Mouse (Mus musculus) spleen, adult 2 months (tissue): ENCODE data around the gene Arf1. TPM values are rescaled to one million over a fixed set of nuclear protein-coding genes. Genes with fewer than 3 reads are reported as not detected.

ENCODE experiments used
- DNase-seq, 2 experiments: peaks; one replicate each; pipeline versions ENCODE4 v3.0.0 to v3.0.0-alpha.2; 2012 to 2021; ENCODE audit warnings: low spot score in 2 of 2, low read depth in 1 of 2
- H3K27ac ChIP-seq: fragments of 200-500 bp; 2 replicates; pipeline ENCODE4 v1.5.1; 2012; ENCODE audit warnings: low read length, inconsistent platforms; ENCODE audit not compliant: insufficient read depth
- H3K27me3 ChIP-seq: fragments of 200-500 bp; 2 replicates; pipeline ENCODE4 v1.6.1; 2012; ENCODE audit warnings: mild to moderate bottlenecking, moderate library complexity, low read length, inconsistent platforms; ENCODE audit not compliant: control insufficient read depth, insufficient read depth
- H3K36me3 ChIP-seq: fragments of 200-500 bp; 2 replicates; pipeline ENCODE4 v1.6.1; 2012; ENCODE audit warnings: mild to moderate bottlenecking, low read length, inconsistent platforms; ENCODE audit not compliant: control insufficient read depth, insufficient read depth
- H3K4me1 ChIP-seq: fragments of 200-500 bp; 2 replicates; pipeline ENCODE4 v1.6.1; 2011; ENCODE audit warnings: inconsistent platforms; ENCODE audit not compliant: control insufficient read depth, insufficient read depth, insufficient read length
- H3K4me3 ChIP-seq: fragments of 200-500 bp; 2 replicates; pipeline ENCODE4 v1.5.1; 2011; ENCODE audit warnings: mild to moderate bottlenecking, inconsistent platforms; ENCODE audit not compliant: insufficient read depth, insufficient read length; ENCODE audit errors: extremely low read depth
- CTCF ChIP-seq: fragments of 200-500 bp; IDR thresholded peaks from 2 replicates; pipeline ENCODE4 v1.5.1; 2011; ENCODE audit warnings: mild to moderate bottlenecking, inconsistent platforms; ENCODE audit not compliant: insufficient read depth, insufficient read length, insufficient replicate concordance; ENCODE audit errors: extremely low read depth
- POLR2A ChIP-seq: fragments of 200-500 bp; IDR thresholded peaks from 2 replicates; pipeline ENCODE4 v1.6.1; 2011; ENCODE audit warnings: low read depth, low read length, inconsistent platforms
- WGBS: fragments of 180-500 bp; shearing (Covaris S2); methylation state at CpG from one replicate; pipeline ENCODE4 v1.1.7; 2018; 5-methylcytosine and 5-hydroxymethylcytosine counted together
- polyA plus RNA-seq: library from polyadenylated mRNA; depleted of rRNA; stranded (reverse); fragments of >200 nt; gene quantifications from 2 replicates; pipeline ENCODE4 v1.2.3, GENCODE M21; 2012

Gene Arf1
- polyA plus RNA-seq, 1 experiment, result 252 TPM

DNA sequence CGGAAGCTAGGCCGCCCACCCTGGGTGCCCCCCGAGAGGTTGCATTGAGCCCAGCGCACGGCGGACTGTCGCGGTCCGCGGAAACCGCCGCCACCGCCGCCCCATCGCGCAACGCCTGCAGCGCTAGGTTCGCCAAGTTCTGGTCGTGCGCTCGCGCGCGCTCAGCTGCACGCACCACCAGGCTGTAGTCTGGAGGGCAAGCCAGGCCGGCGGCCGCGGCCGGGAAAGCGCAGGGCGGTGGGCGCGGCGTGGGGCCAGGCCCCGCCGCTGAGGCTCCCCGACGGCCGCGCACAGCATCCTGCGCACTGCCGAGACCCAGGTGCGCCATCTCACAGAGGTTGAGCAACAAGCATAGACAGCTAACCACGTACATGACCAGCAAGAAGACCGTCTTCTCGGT, 51.6 kb downstream of the Arf1 start:
- Histone ChIP-seq H3K27me3 (peaks cover 7% of the 10 kb centered on the region), H3K27ac (no peak overlapping the region), H3K36me3 (no peaks in the 10 kb centered on the region), H3K4me3 (no peak overlapping the region), H3K4me1 (no peaks in the 10 kb centered on the region)
- 9% methylated on average over 41 of the region's 48 CpGs for WGBS
- no peak for DNase-seq
- TF ChIP-seq CTCF (no peak), POLR2A (no peak)

DNA sequence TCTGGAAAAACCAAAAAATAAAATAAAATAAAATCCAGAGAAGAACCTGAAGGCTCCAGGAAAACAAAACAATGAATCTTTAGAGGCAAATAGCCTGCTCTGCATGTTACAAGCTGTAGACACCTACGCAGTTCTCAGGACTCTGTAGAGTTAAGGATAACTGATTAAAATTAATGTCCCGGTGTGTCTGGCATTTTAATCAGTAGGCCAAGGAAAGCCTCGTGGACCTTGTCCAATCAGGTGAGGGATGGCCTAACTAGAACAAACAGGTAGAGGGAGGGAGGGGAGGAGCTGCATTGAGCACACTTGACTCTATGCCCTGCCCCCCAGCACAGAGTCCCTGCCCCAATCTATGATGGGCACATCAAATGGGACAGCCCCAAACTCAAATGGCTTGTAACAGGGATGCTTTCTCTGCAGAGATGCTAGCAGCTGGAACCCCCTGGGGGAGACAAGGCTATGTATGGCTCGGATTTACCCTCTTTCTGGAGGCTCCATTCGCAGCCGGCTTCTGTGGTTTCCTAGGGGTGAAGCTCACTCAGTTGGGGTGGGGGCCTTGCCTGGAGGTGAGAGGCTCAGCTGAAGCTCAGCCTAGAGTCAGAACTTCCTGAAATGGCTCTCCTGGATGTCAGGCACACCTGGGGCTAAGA, 53.8 kb downstream of the Arf1 start:
- Histone ChIP-seq H3K27me3 (peaks cover 7% of the 10 kb centered on the region), H3K4me3 (no peak overlapping the region), H3K27ac (no peak overlapping the region), H3K4me1 (no peaks in the 10 kb centered on the region), H3K36me3 (no peaks in the 10 kb centered on the region)
- TF ChIP-seq CTCF (no peak), POLR2A (no peak)
- WGBS, result 62% methylated on average over 6 of the region's 6 CpGs
- no peak for DNase-seq

DNA sequence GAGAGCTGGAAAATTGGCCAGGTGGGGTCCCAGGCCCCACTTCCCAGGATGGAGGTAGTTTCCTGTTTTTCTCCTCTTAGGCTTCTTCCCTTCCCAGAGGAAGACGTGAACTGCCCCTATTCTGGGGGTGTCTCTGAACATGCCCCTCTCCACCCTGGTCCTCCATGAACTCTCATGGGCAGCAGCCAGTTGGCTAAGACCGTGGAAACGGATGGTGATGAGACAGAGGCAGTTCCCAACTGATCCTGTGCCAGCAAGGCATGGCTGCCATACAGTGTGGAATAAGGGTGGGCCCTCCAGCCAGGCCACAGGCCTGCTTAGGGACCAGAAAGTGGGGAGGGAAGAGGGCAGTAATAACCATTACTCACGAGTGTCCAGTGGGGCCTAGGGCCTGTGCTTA, 57.5 kb downstream of the Arf1 start:
- Histone ChIP-seq H3K4me3 (no peak overlapping the region), H3K27ac (no peak overlapping the region), H3K27me3 (no peaks in the 10 kb centered on the region), H3K4me1 (no peaks in the 10 kb centered on the region), H3K36me3 (no peaks in the 10 kb centered on the region)
- TF ChIP-seq POLR2A, result no peak
- DNase-seq, result no peak
- WGBS, result 81% methylated on average over 4 of the region's 4 CpGs

DNA sequence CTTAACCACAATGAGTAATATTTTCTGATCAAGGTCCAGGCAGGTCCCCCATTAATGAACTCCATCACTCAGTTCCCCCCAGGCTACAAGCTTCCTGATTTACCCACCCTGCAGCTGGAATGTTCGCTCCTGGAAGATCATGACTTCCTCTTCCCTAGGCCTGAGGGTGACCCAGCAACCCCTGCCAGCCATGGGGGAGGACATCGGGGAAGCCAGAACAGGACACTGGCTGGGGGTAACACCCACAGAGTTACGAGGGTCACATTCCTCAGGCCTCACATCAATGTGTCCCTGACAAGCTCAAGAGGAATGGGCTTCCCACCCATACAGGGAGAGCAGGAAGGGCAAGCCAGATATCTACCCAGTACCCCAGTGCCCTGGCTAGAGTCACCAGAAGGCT, 58.3 kb downstream of the Arf1 start:
- DNase-seq, result no peak
- H3K4me3 ChIP-seq, result no peak overlapping the region
- H3K36me3 ChIP-seq, result no peaks in the 10 kb centered on the region
- TF ChIP-seq CTCF (no peak), POLR2A (no peak)
- WGBS, result 87% methylated on average over 3 of the region's 3 CpGs
- H3K27ac ChIP-seq, result no peak overlapping the region
- no peaks in the 10 kb centered on the region for H3K4me1 ChIP-seq
- no peaks in the 10 kb centered on the region for H3K27me3 ChIP-seq

DNA sequence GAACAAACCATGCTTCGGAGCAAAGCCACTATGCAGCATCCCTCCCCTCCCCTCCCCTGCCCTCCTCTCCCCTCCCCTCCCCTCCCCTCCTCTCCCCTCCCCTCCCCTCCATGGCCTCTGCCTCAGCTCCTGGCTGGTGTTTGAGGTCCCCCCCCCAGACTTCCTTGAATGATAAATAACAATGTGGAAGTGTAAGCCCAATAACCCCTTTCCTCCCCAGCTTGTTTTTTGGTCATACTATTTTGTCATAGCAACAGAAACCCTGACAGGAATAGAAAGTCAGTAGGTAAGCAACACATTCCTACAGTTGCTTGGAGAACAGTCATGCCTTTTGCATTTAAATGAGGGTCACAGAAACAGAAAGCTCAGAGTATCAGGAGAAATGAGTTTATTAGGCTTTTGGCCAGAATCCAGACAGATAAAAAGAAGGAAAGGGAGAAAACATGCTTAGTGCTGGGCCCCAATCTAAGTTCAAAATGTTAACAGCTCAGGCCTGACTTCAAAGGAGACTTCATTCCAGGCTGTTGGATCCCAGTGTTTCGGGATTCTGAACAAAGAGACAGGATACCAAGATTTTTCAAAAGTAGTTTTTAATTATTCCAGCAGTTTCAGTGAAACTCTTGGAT, 62.3 kb downstream of the Arf1 start:
- no peaks in the 10 kb centered on the region for H3K27me3 ChIP-seq
- DNase-seq, result no peak
- H3K27ac ChIP-seq, result no peak overlapping the region
- no peaks in the 10 kb centered on the region for H3K36me3 ChIP-seq
- TF ChIP-seq POLR2A, result no peak
- TF ChIP-seq CTCF, result no peak
- H3K4me1 ChIP-seq, result no peaks in the 10 kb centered on the region
- H3K4me3 ChIP-seq, result no peak overlapping the region
- WGBS, result 69% methylated on average over 2 of the region's 2 CpGs

DNA sequence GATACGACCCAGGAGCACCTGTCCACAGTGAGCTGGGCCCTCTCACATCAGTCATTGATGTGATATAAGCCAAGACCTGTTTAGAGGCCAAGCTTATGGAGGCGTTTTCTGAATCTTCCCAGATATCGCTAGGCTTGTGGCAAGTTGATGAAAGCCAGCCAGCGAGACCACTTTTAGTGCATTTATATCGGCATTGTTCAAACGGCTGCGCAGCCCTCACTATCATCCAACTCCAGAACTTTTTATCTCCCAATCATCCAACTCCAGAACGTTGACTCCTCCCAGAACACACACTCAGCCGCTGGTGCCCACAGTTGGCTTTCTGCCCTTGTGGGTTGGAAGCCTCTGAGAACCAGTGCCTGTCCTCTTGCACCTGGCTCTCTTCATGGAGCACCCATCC, 63.7 kb downstream of the Arf1 start:
- no peaks in the 10 kb centered on the region for H3K4me1 ChIP-seq
- H3K27ac ChIP-seq, result peak overlapping the region; percentile 66; the same call in 1 of the 2 replicates
- H3K36me3 ChIP-seq, result no peaks in the 10 kb centered on the region
- TF ChIP-seq POLR2A, result no peak
- no peak for TF ChIP-seq CTCF
- 72% methylated on average over 9 of the region's 9 CpGs for WGBS
- H3K4me3 ChIP-seq, result no peak overlapping the region
- H3K27me3 ChIP-seq, result no peaks in the 10 kb centered on the region
- no peak for DNase-seq
